Mouse (Mus musculus) intestine, postnatal 0 days (tissue): ENCODE measurements around the gene Cd9. TPM values are rescaled to one million over a fixed set of nuclear protein-coding genes. Genes with fewer than 3 reads are reported as not detected.

Experiments used
- ATAC-seq: fragments of 200-750 bp; cut with Nextera tagmentation; 2 replicates; pipeline ENCODE4 v1.8.0; 2017; ENCODE audit warnings: mild to moderate bottlenecking, moderate TSS enrichment, moderate library complexity
- H3K27ac ChIP-seq: fragments of 300-500 bp; sonication (generic); 2 replicates; pipeline ENCODE4 v1.5.1; 2014; ENCODE audit warnings: mild to moderate bottlenecking, low read depth, low read length, moderate library complexity
- H3K27me3 ChIP-seq: fragments of 300-500 bp; sonication (generic); replicated peaks from 2 replicates; pipeline ENCODE4 v1.6.1; 2014; ENCODE audit warnings: low read length, mixed read lengths; ENCODE audit not compliant: control insufficient read depth, insufficient read depth
- H3K36me3 ChIP-seq: fragments of 300-500 bp; sonication (generic); 2 replicates; pipeline ENCODE4 v1.6.1; 2014; ENCODE audit warnings: mild to moderate bottlenecking, moderate library complexity; ENCODE audit not compliant: control insufficient read depth, insufficient read depth
- H3K4me1 ChIP-seq: fragments of 300-500 bp; sonication (generic); replicated peaks from 2 replicates; pipeline ENCODE4 v1.6.1; 2014; ENCODE audit warnings: antibody characterized with exemption, low read length, mixed read lengths; ENCODE audit not compliant: control insufficient read depth, insufficient read depth
- H3K4me2 ChIP-seq: fragments of 300-500 bp; sonication (generic); replicated peaks from 2 replicates; pipeline ENCODE4 v1.6.1; 2014; ENCODE audit warnings: low read depth, mild to moderate bottlenecking, moderate library complexity
- H3K4me3 ChIP-seq: fragments of 300-500 bp; sonication (generic); 2 replicates; pipeline ENCODE4 v1.5.1; 2014; ENCODE audit warnings: low read depth, low read length
- H3K9ac ChIP-seq: fragments of 300-500 bp; sonication (generic); 2 replicates; pipeline ENCODE4 v1.6.1; 2014; ENCODE audit warnings: mild to moderate bottlenecking, low read depth, low read length
- H3K9me3 ChIP-seq: fragments of 300-500 bp; sonication (generic); 2 replicates; pipeline ENCODE4 v1.6.1; 2016; ENCODE audit warnings: mixed run types; ENCODE audit not compliant: control insufficient read depth
- CTCF ChIP-seq: sonication (generic); IDR thresholded peaks from 2 replicates; pipeline ENCODE4 v1.5.1; 2016; ENCODE audit warnings: low read depth, mild to moderate bottlenecking, control low read depth, antibody characterized with exemption, moderate library complexity
- WGBS: fragments of 180-500 bp; shearing (Covaris S2); extraction: QIAGEN DNeasy Blood & Tissue Kit; methylation state at CpG from one replicate; pipeline ENCODE4 v1.1.7; 2014; 5-methylcytosine and 5-hydroxymethylcytosine counted together
- polyA plus RNA-seq: library from polyadenylated mRNA; unstranded; fragments of >200 nt; fragmentation: Nextera tagmentation; extraction: Ambion mirVana; gene quantifications from 2 replicates; pipeline ENCODE4 v1.2.1, GENCODE M21; 2015

Gene Cd9
- polyA plus RNA-seq, 1 experiment from 2014 or later: 99.5 TPM

GRCm38 (mm10) chr6:125424156-125424555 lies 70.4 kb downstream of the Cd9 start:
- Histone ChIP-seq H3K27me3 (no peaks in the 10 kb centered on the region), H3K9me3 (no peaks in the 10 kb centered on the region), H3K4me1 (no peaks in the 10 kb centered on the region; the same call in 1 of the 2 replicates), H3K27ac (no peak overlapping the region; the same call in 1 of the 2 replicates), H3K4me2 (no peak overlapping the region), H3K9ac (no peak overlapping the region), H3K4me3 (no peak overlapping the region), H3K36me3 (no peaks in the 10 kb centered on the region)
- WGBS: 75% methylated on average over 3 of the region's 3 CpGs
- ATAC-seq: no peak
- no peak for TF ChIP-seq CTCF

GRCm38 (mm10) chr6:125423507-125423906 lies 71.1 kb downstream of the Cd9 start:
- WGBS: 73% methylated on average over 13 of the region's 13 CpGs
- no peak overlapping the region for H3K9ac ChIP-seq
- no peaks in the 10 kb centered on the region for H3K27me3 ChIP-seq
- no peak overlapping the region for H3K27ac ChIP-seq
- no peak for TF ChIP-seq CTCF
- no peak for ATAC-seq
- no peak overlapping the region for H3K4me3 ChIP-seq
- H3K4me2 ChIP-seq: no peak overlapping the region
- no peaks in the 10 kb centered on the region; the same call in 1 of the 2 replicates for H3K4me1 ChIP-seq
- no peaks in the 10 kb centered on the region for H3K9me3 ChIP-seq
- H3K36me3 ChIP-seq: no peaks in the 10 kb centered on the region

- no peaks in the 10 kb centered on the region for H3K27me3 ChIP-seq
- H3K4me3 ChIP-seq: no peak overlapping the region
- no peaks in the 10 kb centered on the region for H3K36me3 ChIP-seq
- 35% methylated on average over 3 of the region's 3 CpGs for WGBS
- H3K9ac ChIP-seq: no peak overlapping the region
- no peak overlapping the region for H3K27ac ChIP-seq
- peak overlapping the region; percentile 61 for H3K4me2 ChIP-seq
- no peak for TF ChIP-seq CTCF
- H3K9me3 ChIP-seq: no peaks in the 10 kb centered on the region
- H3K4me1 ChIP-seq: no peaks in the 10 kb centered on the region; the same call in 1 of the 2 replicates
- ATAC-seq: no peak
Observed at GRCm38 (mm10) chr6:125423099-125423498, 71.5 kb downstream of the Cd9 start.

- Histone ChIP-seq H3K9ac (no peak overlapping the region), H3K4me3 (peak overlapping the region; percentile 18; the same call in 1 of the 2 replicates), H3K4me2 (peak overlapping the region; percentile 61), H3K36me3 (no peaks in the 10 kb centered on the region), H3K27me3 (no peaks in the 10 kb centered on the region), H3K27ac (no peak overlapping the region), H3K9me3 (no peaks in the 10 kb centered on the region), H3K4me1 (no peaks in the 10 kb centered on the region; the same call in 1 of the 2 replicates)
- TF ChIP-seq CTCF: no peak
- 13% methylated on average over 19 of the region's 20 CpGs for WGBS
- no peak; the same call in 1 of the 2 replicates for ATAC-seq
Observed at GRCm38 (mm10) chr6:125422051-125422822, 72.4 kb downstream of the Cd9 start.

- no peak overlapping the region for H3K4me2 ChIP-seq
- no peak for TF ChIP-seq CTCF
- no peak overlapping the region for H3K4me3 ChIP-seq
- H3K27ac ChIP-seq: no peak overlapping the region
- H3K9ac ChIP-seq: no peak overlapping the region
- 62% methylated on average over 16 of the region's 16 CpGs for WGBS
- H3K27me3 ChIP-seq: no peaks in the 10 kb centered on the region
- H3K4me1 ChIP-seq: no peaks in the 10 kb centered on the region
- H3K36me3 ChIP-seq: no peaks in the 10 kb centered on the region
- ATAC-seq: no peak
- H3K9me3 ChIP-seq: no peaks in the 10 kb centered on the region
Observed at GRCm38 (mm10) chr6:125420458-125421063, 74.0 kb downstream of the Cd9 start.

GRCm38 (mm10) chr6:125418744-125419143 lies 75.8 kb downstream of the Cd9 start:
- TF ChIP-seq CTCF: peak; percentile 91
- no peaks in the 10 kb centered on the region for H3K4me1 ChIP-seq
- H3K27ac ChIP-seq: no peak overlapping the region
- H3K4me2 ChIP-seq: no peak overlapping the region
- no peak overlapping the region for H3K4me3 ChIP-seq
- WGBS: 10% methylated on average over 9 of the region's 9 CpGs
- no peaks in the 10 kb centered on the region for H3K36me3 ChIP-seq
- no peaks in the 10 kb centered on the region for H3K9me3 ChIP-seq
- peak; percentile 56 for ATAC-seq
- no peak overlapping the region for H3K9ac ChIP-seq
- H3K27me3 ChIP-seq: no peaks in the 10 kb centered on the region
